Comparison of ENCODE assay signal across 7 mouse cellular contexts in the genomic region with DNA sequence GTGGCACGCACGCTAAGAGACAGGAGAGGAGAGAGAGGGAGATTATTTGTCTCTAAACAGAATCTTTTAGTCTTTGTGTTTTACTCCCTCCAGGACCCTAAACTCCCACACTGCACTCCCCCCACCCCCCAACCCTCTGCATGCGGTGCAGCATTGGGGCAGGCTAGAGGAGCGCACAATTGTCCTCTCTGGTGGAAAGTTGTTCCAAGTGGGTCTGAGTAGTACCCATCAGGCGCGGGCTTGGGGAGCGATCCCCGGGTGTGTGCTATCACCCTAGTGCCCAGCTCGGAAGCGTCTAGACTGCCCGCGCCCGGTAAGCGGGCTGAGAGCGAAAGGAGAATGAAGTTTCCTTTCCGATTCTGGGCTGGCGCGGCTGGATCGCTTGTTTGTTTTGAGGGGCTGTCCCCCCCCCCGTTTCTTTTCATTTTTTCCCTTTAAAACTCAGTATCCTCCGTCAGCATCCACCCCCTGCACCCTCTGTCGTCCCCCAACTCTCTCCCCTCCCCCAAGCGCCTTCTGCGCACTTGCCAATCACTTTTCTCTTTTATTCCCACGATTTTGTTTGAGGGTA. TPM values are rescaled to one million over a fixed set of nuclear protein-coding genes. Genes with fewer than 3 reads are reported as not detected.
A peak's percentile ranks its signal among the peaks of the same experiment; 100 is the strongest.
DNase-seq lines count a peak whose midpoint lies in the region; ATAC-seq and TF ChIP-seq lines count a peak whose summit lies in the region.

No protein-coding gene starts in this region.

- ATAC-seq in erythroblast, adult 5-6 weeks (replicated peaks; ENCODE audit: low FRiP score, poor library complexity, severe bottlenecking) = peak; percentile 48; the same call in 1 of the 2 replicates
- ATAC-seq in midbrain, postnatal 0 days (ENCODE audit: low FRiP score) = peak; percentile 57

- under 1% methylated on average over 22 of the region's 25 CpGs for WGBS in midbrain, postnatal 0 days

- no peaks in the 10 kb centered on the region for H3K36me3 ChIP-seq in midbrain, postnatal 0 days (ENCODE audit: insufficient read depth, low read length)

- H3K4me3 ChIP-seq in midbrain, postnatal 0 days (ENCODE audit: low read depth, low read length) = peak overlapping the region; percentile 68

- no peaks in the 10 kb centered on the region for H3K27me3 ChIP-seq in midbrain, postnatal 0 days (ENCODE audit: insufficient read depth, low read length)

- peak overlapping the region; percentile 87 for H3K27ac ChIP-seq in midbrain, postnatal 0 days (ENCODE audit: low read depth, low read length)

- H3K9me3 ChIP-seq in midbrain, postnatal 0 days (ENCODE audit: low read length) = no peaks in the 10 kb centered on the region

- peak overlapping the region; percentile 91 for H3K4me2 ChIP-seq in midbrain, postnatal 0 days (ENCODE audit: low read depth, low read length, poor library complexity, severe bottlenecking)

- DNase-seq in CD4-positive, CD25-positive, alpha-beta regulatory T cell, adult 2 months (ENCODE audit: low read depth, low spot score) = peak; percentile 51
- DNase-seq in MN1 (ENCODE audit: low spot score) = peak; percentile 62
- peak; percentile 55 for DNase-seq in heart, postnatal 4 days
- DNase-seq in liver = peak; percentile 75
- peak; percentile 58 for DNase-seq in midbrain, postnatal 0 days (ENCODE audit: low spot score)
- peak; percentile 27 for DNase-seq in thymus, postnatal 0 days (ENCODE audit: low spot score)

- H3K4me1 ChIP-seq in midbrain, postnatal 0 days (ENCODE audit: insufficient read depth, low read length) = no peaks in the 10 kb centered on the region

- TF ChIP-seq CTCF in midbrain, postnatal 0 days (IDR thresholded peaks at IDR 0.05) = no peak

- peak overlapping the region; percentile 78 for H3K9ac ChIP-seq in midbrain, postnatal 0 days (replicated peaks; ENCODE audit: low read length, poor library complexity, severe bottlenecking)

RNA-seq across cellular contexts. Expression of a gene that starts 8.6 kb away (rescaled TPM):
- 33.2 and 42.6 TPM in 2 replicates for total RNA-seq in erythroblast, adult 5-6 weeks (2015; ENCODE audit: low replicate concordance)
- 39.3 and 42.8 TPM in 2 replicates for total RNA-seq in erythroblast, adult 5-6 weeks (2017; ENCODE audit: low replicate concordance)
- total RNA-seq in heart, postnatal 4 days (2021) = 10 to 100 TPM; 59.7 to 66.5 TPM
- total RNA-seq in midbrain, postnatal 0 days (2014; rRNA removed) = 39.6 and 48.1 TPM in 2 replicates
- polyA plus RNA-seq in midbrain, postnatal 0 days (2015; fragmentation: Nextera tagmentation; extraction: Ambion mirVana) = 13.4 and 15.3 TPM in 2 replicates
- polyA plus RNA-seq in thymus, postnatal 0 days (2015; fragmentation: Nextera tagmentation; extraction: Ambion mirVana) = 3.9 and 4.8 TPM in 2 replicates

Comparison
In these comparisons a context has a peak if more than half of its experiments do, and no peak if none do; other contexts are left out.
1. Peak in every context shown above with its lines: DNase-seq, ATAC-seq, H3K4me3 ChIP-seq and H3K27ac ChIP-seq.